Mouse (Mus musculus) intestine, postnatal 0 days (tissue): ENCODE measurements at regions not wholly inside any gene's neighbourhood (a gene's known extent, or its start where the extent isn't known, plus 50 kb on each side); places are given as distances from the start of the nearest gene placed in this dataset.

Experiments used
- ATAC-seq: fragments of 200-750 bp; cut with Nextera tagmentation; 2 replicates; pipeline ENCODE4 v1.8.0; 2017; ENCODE audit warnings: mild to moderate bottlenecking, moderate TSS enrichment, moderate library complexity
- H3K27ac ChIP-seq: fragments of 300-500 bp; sonication (generic); 2 replicates; pipeline ENCODE4 v1.5.1; 2014; ENCODE audit warnings: mild to moderate bottlenecking, low read depth, low read length, moderate library complexity
- H3K27me3 ChIP-seq: fragments of 300-500 bp; sonication (generic); replicated peaks from 2 replicates; pipeline ENCODE4 v1.6.1; 2014; ENCODE audit warnings: low read length, mixed read lengths; ENCODE audit not compliant: control insufficient read depth, insufficient read depth
- H3K36me3 ChIP-seq: fragments of 300-500 bp; sonication (generic); 2 replicates; pipeline ENCODE4 v1.6.1; 2014; ENCODE audit warnings: mild to moderate bottlenecking, moderate library complexity; ENCODE audit not compliant: control insufficient read depth, insufficient read depth
- H3K4me1 ChIP-seq: fragments of 300-500 bp; sonication (generic); replicated peaks from 2 replicates; pipeline ENCODE4 v1.6.1; 2014; ENCODE audit warnings: antibody characterized with exemption, low read length, mixed read lengths; ENCODE audit not compliant: control insufficient read depth, insufficient read depth
- H3K4me2 ChIP-seq: fragments of 300-500 bp; sonication (generic); replicated peaks from 2 replicates; pipeline ENCODE4 v1.6.1; 2014; ENCODE audit warnings: low read depth, mild to moderate bottlenecking, moderate library complexity
- H3K4me3 ChIP-seq: fragments of 300-500 bp; sonication (generic); 2 replicates; pipeline ENCODE4 v1.5.1; 2014; ENCODE audit warnings: low read depth, low read length
- H3K9ac ChIP-seq: fragments of 300-500 bp; sonication (generic); 2 replicates; pipeline ENCODE4 v1.6.1; 2014; ENCODE audit warnings: mild to moderate bottlenecking, low read depth, low read length
- H3K9me3 ChIP-seq: fragments of 300-500 bp; sonication (generic); 2 replicates; pipeline ENCODE4 v1.6.1; 2016; ENCODE audit warnings: mixed run types; ENCODE audit not compliant: control insufficient read depth
- CTCF ChIP-seq: sonication (generic); IDR thresholded peaks from 2 replicates; pipeline ENCODE4 v1.5.1; 2016; ENCODE audit warnings: low read depth, mild to moderate bottlenecking, control low read depth, antibody characterized with exemption, moderate library complexity
- WGBS: fragments of 180-500 bp; shearing (Covaris S2); extraction: QIAGEN DNeasy Blood & Tissue Kit; methylation state at CpG from one replicate; pipeline ENCODE4 v1.1.7; 2014; 5-methylcytosine and 5-hydroxymethylcytosine counted together

DNA sequence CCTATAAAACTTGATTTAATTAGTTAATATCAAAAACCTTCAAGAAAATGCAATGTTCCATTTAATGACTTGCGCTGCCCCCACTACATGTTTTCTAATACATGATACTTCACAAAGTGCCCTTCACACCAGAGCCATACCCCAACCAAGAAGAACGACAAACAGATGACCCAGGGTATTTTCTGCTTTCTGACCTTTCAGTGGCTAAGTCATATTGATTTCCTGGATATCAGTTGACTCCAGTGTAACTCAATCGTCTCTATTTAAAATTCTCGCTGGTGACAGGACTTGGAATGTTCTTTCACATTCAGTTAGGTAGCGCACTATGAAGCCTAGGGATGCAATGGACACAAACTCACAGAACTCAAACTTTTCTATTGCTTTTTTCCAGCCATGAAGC, 109.4 kb upstream of the Adamts5 start:
- no peak for ATAC-seq
- Histone ChIP-seq H3K4me1 (no peaks in the 10 kb centered on the region), H3K9ac (no peak overlapping the region), H3K4me3 (no peak overlapping the region), H3K27me3 (no peaks in the 10 kb centered on the region), H3K36me3 (no peaks in the 10 kb centered on the region), H3K27ac (no peak overlapping the region), H3K9me3 (no peaks in the 10 kb centered on the region), H3K4me2 (no peak overlapping the region)
- no peak for TF ChIP-seq CTCF
- 74% methylated on average over 5 of the region's 5 CpGs for WGBS

GRCm38 (mm10) chr16:86009638-86010329, 108.2 kb upstream of the Adamts5 start:
- no peak overlapping the region for H3K9ac ChIP-seq
- WGBS: 66% methylated on average over 3 of the region's 3 CpGs

GRCm38 (mm10) chr16:86007799-86008198, 106.2 kb upstream of the Adamts5 start:
- H3K27ac ChIP-seq: no peak overlapping the region
- H3K4me1 ChIP-seq: no peaks in the 10 kb centered on the region
- TF ChIP-seq CTCF: no peak
- no peaks in the 10 kb centered on the region for H3K9me3 ChIP-seq
- no peak overlapping the region for H3K9ac ChIP-seq
- WGBS: 76% methylated on average over 1 of the region's 1 CpGs
- H3K36me3 ChIP-seq: no peaks in the 10 kb centered on the region
- H3K4me2 ChIP-seq: no peak overlapping the region
- no peak overlapping the region for H3K4me3 ChIP-seq
- no peak for ATAC-seq
- no peaks in the 10 kb centered on the region for H3K27me3 ChIP-seq

More at GRCm38 (mm10) chr16:86009638-86010329, 108.2 kb upstream of the Adamts5 start:
- Histone ChIP-seq H3K36me3 (no peaks in the 10 kb centered on the region), H3K4me2 (no peak overlapping the region), H3K27ac (no peak overlapping the region), H3K27me3 (no peaks in the 10 kb centered on the region), H3K4me1 (no peaks in the 10 kb centered on the region), H3K4me3 (no peak overlapping the region), H3K9me3 (no peaks in the 10 kb centered on the region)
- no peak for ATAC-seq
- TF ChIP-seq CTCF: no peak

DNA sequence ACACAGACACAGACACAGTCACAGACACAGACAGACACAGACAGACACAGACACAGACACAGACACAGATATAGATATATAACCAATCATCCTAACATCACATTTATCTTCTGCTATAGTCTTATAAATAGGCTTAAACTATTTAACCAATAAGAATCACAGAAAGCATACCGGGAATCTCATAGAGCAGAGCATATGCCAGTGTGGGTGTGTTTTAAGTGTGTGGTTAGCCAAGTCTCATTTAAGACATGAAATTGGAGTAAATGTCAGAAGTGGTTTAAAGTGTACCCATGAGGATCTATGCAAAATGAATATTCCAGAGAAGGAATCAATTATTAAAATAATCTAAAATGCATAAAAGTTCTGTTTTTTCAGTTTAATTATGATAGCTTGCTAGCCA, 99.2 kb upstream of the Adamts5 start:
- ATAC-seq: no peak
- Histone ChIP-seq H3K36me3 (no peaks in the 10 kb centered on the region), H3K9me3 (no peaks in the 10 kb centered on the region), H3K9ac (no peak overlapping the region), H3K4me2 (no peak overlapping the region), H3K27ac (no peak overlapping the region), H3K4me3 (no peak overlapping the region), H3K4me1 (no peaks in the 10 kb centered on the region), H3K27me3 (no peaks in the 10 kb centered on the region)
- TF ChIP-seq CTCF: no peak
- WGBS: 88% methylated on average over 1 of the region's 1 CpGs

DNA sequence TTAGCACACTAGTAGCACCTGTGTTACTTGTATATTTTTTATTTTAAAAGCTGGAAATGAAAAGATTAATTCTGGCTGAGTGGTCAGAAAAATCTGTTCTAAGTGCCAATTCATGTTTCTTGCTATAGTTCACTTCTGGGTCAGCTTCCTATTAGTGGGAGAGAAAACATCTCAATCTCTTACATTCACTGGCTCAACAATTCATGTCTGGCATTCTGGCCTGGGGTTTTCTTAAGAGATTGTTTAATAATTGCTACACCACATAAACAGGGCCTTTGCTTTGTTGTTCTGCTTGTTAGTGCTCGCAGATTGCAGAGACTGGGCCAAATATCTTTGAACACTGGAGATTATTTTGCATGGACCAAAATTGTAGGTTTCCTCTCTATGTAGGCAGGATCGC, 84.2 kb upstream of the Adamts5 start:
- no peaks in the 10 kb centered on the region for H3K27me3 ChIP-seq
- H3K27ac ChIP-seq: no peak overlapping the region
- H3K9ac ChIP-seq: no peak overlapping the region
- WGBS: 76% methylated on average over 2 of the region's 2 CpGs
- H3K9me3 ChIP-seq: no peaks in the 10 kb centered on the region
- H3K4me2 ChIP-seq: no peak overlapping the region
- no peaks in the 10 kb centered on the region for H3K36me3 ChIP-seq
- H3K4me3 ChIP-seq: no peak overlapping the region
- TF ChIP-seq CTCF: no peak
- no peaks in the 10 kb centered on the region for H3K4me1 ChIP-seq
- no peak for ATAC-seq

DNA sequence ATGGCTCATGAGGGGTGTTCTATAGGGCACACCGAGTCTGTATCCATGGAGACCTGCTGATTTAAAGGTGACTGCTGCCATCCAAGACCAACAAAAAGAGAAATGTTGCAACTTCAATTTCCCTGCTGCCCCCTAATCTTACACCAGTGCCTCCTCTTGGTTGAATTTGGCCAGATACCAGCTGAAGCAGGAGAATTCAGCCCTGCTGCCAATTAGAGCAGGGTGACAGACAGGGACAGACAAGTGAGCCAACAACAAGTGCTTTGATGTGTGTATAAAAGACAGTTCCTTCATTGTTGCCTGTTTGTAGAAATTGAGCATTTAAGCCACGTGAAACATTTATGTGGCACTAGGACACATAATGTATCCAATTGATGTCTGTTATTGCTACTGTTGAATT, 75.5 kb upstream of the Adamts5 start:
- Histone ChIP-seq H3K9me3 (no peaks in the 10 kb centered on the region), H3K36me3 (no peaks in the 10 kb centered on the region), H3K4me1 (no peaks in the 10 kb centered on the region), H3K27ac (no peak overlapping the region), H3K27me3 (no peaks in the 10 kb centered on the region), H3K4me2 (no peak overlapping the region), H3K4me3 (no peak overlapping the region), H3K9ac (no peak overlapping the region)
- WGBS: 79% methylated on average over 2 of the region's 2 CpGs
- no peak for ATAC-seq
- no peak for TF ChIP-seq CTCF
